In the genomic region with DNA sequence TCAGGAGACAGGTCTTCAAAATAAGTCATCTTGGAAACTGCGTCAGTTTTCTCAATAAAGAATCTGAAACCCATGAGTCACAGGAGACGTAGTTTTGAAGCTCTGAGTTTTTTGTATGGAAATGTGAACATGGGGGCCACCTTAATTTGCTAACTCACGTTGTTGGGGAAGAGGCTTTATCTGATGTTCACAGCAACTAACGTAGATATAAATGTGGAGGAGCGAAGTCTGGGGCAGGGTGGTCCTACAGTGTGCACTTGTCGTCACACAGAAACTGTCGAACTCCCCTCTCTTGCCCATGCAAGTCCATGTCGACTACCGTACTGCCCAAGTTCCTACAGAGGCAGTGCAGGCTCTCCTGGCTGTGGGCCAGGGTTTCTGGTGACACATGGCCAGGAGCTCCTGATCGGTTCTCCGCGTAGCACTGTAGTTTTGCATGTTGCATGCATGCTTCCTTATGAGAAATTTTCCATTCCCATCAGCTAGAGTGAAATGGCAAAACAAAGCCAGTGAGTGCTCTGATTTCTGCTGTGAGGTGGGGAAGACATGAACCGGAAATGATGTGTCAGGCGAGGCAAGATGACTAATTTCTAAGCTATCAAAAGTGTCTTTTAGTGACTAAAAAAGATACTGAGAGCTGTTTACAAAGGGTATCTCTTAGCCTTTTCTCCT, we compare ENCODE assay signal across 1 mouse cellular context.
TF ChIP-seq lines count a peak whose summit lies in the region.

No protein-coding gene starts in this region.

TF ChIP-seq in CH12.LX, 34 proteins besides CTCF, POLR2A, EP300 and RAD21 (continued from another document):
- TF ChIP-seq HCFC1 (IDR thresholded peaks at IDR 0.05; ENCODE audit: low read depth, low read length) = peak; percentile 47; the same call in 1 of the 2 replicates
- no peak for TF ChIP-seq NELFE (IDR thresholded peaks at IDR 0.05; ENCODE audit: low read depth, low read length)
- no peak for TF ChIP-seq USF2 (conservative IDR thresholded peaks at IDR 0.05; ENCODE audit: low read depth, low read length)
- TF ChIP-seq ELF1 (IDR thresholded peaks at IDR 0.05; ENCODE audit: low read depth, low read length) = peak; percentile 50; the same call in 1 of the 2 replicates
TF ChIP-seq in CH12.LX: peak in this region for 18.
